Mouse (Mus musculus) embryonic facial prominence, embryonic 13.5 days (tissue): ENCODE data around the gene Tefm. TPM values are rescaled to one million over a fixed set of nuclear protein-coding genes. Genes with fewer than 3 reads are reported as not detected.

Source experiments
- ATAC-seq: fragments of 200-750 bp; cut with Nextera tagmentation; 2 replicates; pipeline ENCODE4 v1.8.0; 2017; ENCODE audit warnings: low read depth; ENCODE audit not compliant: insufficient number of reproducible peaks, insufficient read depth, low FRiP score, low TSS enrichment
- H3K27ac ChIP-seq: fragments of 300-500 bp; sonication (generic); 2 replicates; pipeline ENCODE4 v1.5.1; 2015; ENCODE audit warnings: moderate library complexity, mild to moderate bottlenecking, inconsistent platforms
- H3K27me3 ChIP-seq: fragments of 300-500 bp; sonication (generic); 2 replicates; pipeline ENCODE4 v1.6.1; 2015; ENCODE audit warnings: mild to moderate bottlenecking, inconsistent platforms
- H3K36me3 ChIP-seq: fragments of 300-500 bp; sonication (generic); 2 replicates; pipeline ENCODE4 v1.6.1; 2015; ENCODE audit warnings: mild to moderate bottlenecking, inconsistent platforms
- H3K4me1 ChIP-seq: fragments of 300-500 bp; sonication (generic); 2 replicates; pipeline ENCODE4 v1.6.1; 2015; ENCODE audit warnings: inconsistent platforms
- H3K4me2 ChIP-seq: fragments of 300-500 bp; sonication (generic); 2 replicates; pipeline ENCODE4 v1.6.1; 2015; ENCODE audit warnings: moderate library complexity, mild to moderate bottlenecking, inconsistent platforms
- H3K4me3 ChIP-seq: fragments of 300-500 bp; sonication (generic); 2 replicates; pipeline ENCODE4 v1.5.1; 2015; ENCODE audit warnings: mild to moderate bottlenecking, inconsistent platforms
- H3K9ac ChIP-seq: fragments of 300-500 bp; sonication (generic); 2 replicates; pipeline ENCODE4 v1.6.1; 2015; ENCODE audit warnings: mild to moderate bottlenecking, inconsistent platforms
- H3K9me3 ChIP-seq: fragments of 300-500 bp; sonication (generic); 2 replicates; pipeline ENCODE4 v1.6.1; 2016; ENCODE audit warnings: inconsistent platforms
- WGBS: fragments of 180-500 bp; shearing (Covaris S2); methylation state at CpG from one replicate; pipeline ENCODE4 v1.1.7; 2015; ENCODE audit warnings: mixed read lengths; 5-methylcytosine and 5-hydroxymethylcytosine counted together
- polyA plus RNA-seq: library from polyadenylated mRNA; unstranded; fragments of >200 nt; fragmentation: Nextera tagmentation; extraction: Ambion mirVana; gene quantifications from 2 replicates; pipeline ENCODE4 v1.2.1, GENCODE M21; 2015

Gene Tefm
- polyA plus RNA-seq, 1 experiment from 2014 or later, result 31.4 TPM

DNA sequence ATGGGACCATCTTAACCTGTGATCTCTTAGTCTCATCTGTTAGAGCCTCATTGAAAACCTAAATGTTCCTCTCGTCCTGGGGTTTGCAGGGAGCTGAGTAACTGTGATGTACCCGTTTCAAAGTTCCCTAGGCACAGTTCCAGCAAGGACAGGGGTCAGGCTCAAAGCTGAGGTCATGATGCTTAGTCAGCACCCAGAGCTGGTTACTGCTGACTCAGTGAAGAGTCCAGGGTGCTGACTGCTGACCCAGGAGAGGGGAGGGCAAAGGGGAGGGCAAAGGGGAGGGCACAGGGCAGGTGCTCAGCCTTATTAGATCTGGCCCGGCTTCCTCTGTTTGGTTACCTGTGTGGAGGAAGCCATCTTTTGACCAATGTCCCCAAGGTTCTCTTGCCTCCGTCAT, 29.9 kb upstream of the Tefm start:
- Histone ChIP-seq H3K36me3 (no peaks in the 10 kb centered on the region), H3K27ac (no peak overlapping the region), H3K9ac (no peak overlapping the region), H3K4me1 (no peaks in the 10 kb centered on the region), H3K9me3 (no peaks in the 10 kb centered on the region), H3K4me3 (no peak overlapping the region), H3K27me3 (no peaks in the 10 kb centered on the region), H3K4me2 (no peak overlapping the region)
- ATAC-seq, result no peak
- 77% methylated on average over 4 of the region's 4 CpGs for WGBS

GRCm38 (mm10) chr11:80170351-80170750, 28.4 kb upstream of the Tefm start:
- Histone ChIP-seq H3K4me2 (no peak overlapping the region), H3K36me3 (no peaks in the 10 kb centered on the region), H3K4me3 (no peak overlapping the region), H3K9me3 (no peaks in the 10 kb centered on the region), H3K27me3 (no peaks in the 10 kb centered on the region), H3K27ac (no peak overlapping the region), H3K9ac (no peak overlapping the region), H3K4me1 (no peaks in the 10 kb centered on the region)
- ATAC-seq, result no peak
- 59% methylated on average over 5 of the region's 5 CpGs for WGBS

GRCm38 (mm10) chr11:80169629-80170028, 27.7 kb upstream of the Tefm start:
- no peak for ATAC-seq
- H3K4me2 ChIP-seq, result no peak overlapping the region
- no peaks in the 10 kb centered on the region for H3K27me3 ChIP-seq
- H3K4me3 ChIP-seq, result no peak overlapping the region
- 83% methylated on average over 3 of the region's 3 CpGs for WGBS
- no peaks in the 10 kb centered on the region for H3K36me3 ChIP-seq
- no peak overlapping the region for H3K27ac ChIP-seq
- H3K9me3 ChIP-seq, result no peaks in the 10 kb centered on the region
- H3K4me1 ChIP-seq, result no peaks in the 10 kb centered on the region
- H3K9ac ChIP-seq, result no peak overlapping the region

GRCm38 (mm10) chr11:80168611-80169249, 26.8 kb upstream of the Tefm start:
- 80% methylated on average over 4 of the region's 4 CpGs for WGBS
- H3K4me2 ChIP-seq, result no peak overlapping the region
- no peaks in the 10 kb centered on the region for H3K36me3 ChIP-seq
- H3K27ac ChIP-seq, result no peak overlapping the region
- no peak for ATAC-seq
- H3K4me1 ChIP-seq, result no peaks in the 10 kb centered on the region
- H3K9me3 ChIP-seq, result no peaks in the 10 kb centered on the region
- H3K4me3 ChIP-seq, result no peak overlapping the region
- no peak overlapping the region for H3K9ac ChIP-seq
- no peaks in the 10 kb centered on the region for H3K27me3 ChIP-seq

DNA sequence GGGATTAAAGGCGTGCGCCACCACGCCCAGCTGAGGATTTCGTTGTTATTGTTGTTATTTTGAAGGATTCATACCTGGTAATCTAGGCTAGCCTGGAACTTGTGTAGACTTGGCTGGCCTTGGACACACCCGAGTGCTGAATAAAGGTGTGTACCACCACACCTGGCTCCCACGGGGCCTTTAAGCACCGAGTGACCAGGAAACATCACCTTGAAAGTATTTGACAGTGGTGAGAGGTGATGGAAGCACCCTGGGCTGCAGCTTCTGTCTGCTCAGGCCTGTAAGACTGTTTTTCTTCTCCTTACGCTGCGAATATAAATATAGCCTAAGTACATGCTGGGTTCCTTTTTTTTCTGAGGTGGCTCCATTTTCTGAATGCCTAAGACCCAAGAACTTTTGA, 26.1 kb upstream of the Tefm start:
- Histone ChIP-seq H3K9ac (no peak overlapping the region), H3K4me2 (no peak overlapping the region), H3K36me3 (no peaks in the 10 kb centered on the region), H3K27me3 (no peaks in the 10 kb centered on the region), H3K4me3 (no peak overlapping the region), H3K27ac (no peak overlapping the region), H3K9me3 (no peaks in the 10 kb centered on the region), H3K4me1 (no peaks in the 10 kb centered on the region)
- no peak for ATAC-seq
- 91% methylated on average over 9 of the region's 9 CpGs for WGBS

GRCm38 (mm10) chr11:80164224-80164623, 22.2 kb upstream of the Tefm start:
- no peaks in the 10 kb centered on the region for H3K9me3 ChIP-seq
- no peak for ATAC-seq
- H3K27me3 ChIP-seq, result no peaks in the 10 kb centered on the region
- H3K4me1 ChIP-seq, result no peaks in the 10 kb centered on the region
- H3K36me3 ChIP-seq, result no peaks in the 10 kb centered on the region
- H3K27ac ChIP-seq, result no peak overlapping the region
- no peak overlapping the region for H3K4me3 ChIP-seq
- H3K9ac ChIP-seq, result no peak overlapping the region
- 40% methylated on average over 2 of the region's 2 CpGs for WGBS
- no peak overlapping the region for H3K4me2 ChIP-seq

DNA sequence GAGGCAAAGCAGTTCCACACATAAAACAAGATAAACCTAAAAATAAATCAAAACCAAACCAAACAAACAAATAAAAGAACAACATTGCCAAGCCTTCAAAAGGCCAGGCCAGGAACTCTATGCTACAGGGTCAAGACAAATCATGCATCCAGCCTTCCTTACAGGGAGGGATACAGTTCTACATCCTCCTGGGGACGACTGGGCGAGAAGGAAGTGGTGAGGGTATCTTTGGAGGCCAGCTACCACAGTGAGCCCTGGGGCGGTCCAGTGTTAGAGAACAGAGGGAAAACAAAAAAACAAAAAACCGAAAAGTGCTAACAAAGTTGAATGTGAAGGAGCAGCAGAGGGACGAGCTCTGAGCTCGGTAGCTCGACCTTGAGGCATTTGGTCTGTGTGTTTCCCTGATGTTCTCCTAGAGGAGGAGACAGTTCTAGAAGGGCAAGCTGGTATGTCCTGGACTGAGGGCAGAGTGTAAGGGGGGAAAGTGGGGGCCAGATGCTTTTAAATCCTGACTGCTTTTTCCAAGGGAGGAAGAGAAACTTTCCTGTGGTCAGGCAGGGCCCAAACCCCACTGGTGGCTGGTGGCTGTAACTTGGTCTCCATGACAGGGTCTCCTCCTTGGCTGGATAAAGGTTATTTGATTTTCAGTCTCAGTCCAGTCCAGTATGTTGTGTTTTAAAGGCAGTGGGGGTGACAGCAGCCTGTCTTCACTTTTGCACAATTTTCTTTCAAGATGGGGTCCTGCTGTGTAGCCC, 21.6 kb upstream of the Tefm start:
- H3K9me3 ChIP-seq, result no peaks in the 10 kb centered on the region
- WGBS, result 52% methylated on average over 7 of the region's 7 CpGs
- H3K27me3 ChIP-seq, result no peaks in the 10 kb centered on the region
- no peaks in the 10 kb centered on the region for H3K4me1 ChIP-seq
- H3K4me3 ChIP-seq, result no peak overlapping the region
- no peak overlapping the region for H3K27ac ChIP-seq
- H3K36me3 ChIP-seq, result no peaks in the 10 kb centered on the region
- no peak for ATAC-seq
- no peak overlapping the region for H3K4me2 ChIP-seq
- H3K9ac ChIP-seq, result no peak overlapping the region

DNA sequence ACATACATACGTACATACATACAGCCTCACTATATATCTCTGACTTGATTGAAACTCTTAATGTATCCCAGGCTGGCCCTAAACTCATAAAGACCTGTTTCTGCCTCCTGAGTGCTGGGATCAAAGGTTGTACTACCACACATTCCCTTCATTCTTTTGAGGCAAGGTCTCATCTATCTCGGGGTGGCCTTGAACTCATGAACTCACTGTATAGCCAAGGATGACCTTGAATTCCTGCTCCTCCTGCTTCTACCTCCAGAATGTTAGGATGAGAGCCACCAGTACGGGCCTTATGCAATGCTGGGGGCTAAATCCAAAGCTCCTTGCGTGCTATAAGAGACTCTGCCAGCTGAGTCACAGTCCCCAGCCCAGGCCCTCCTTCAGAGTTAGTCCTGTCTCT, 19.1 kb upstream of the Tefm start:
- Histone ChIP-seq H3K9me3 (no peaks in the 10 kb centered on the region), H3K27me3 (peaks cover 16% of the 10 kb centered on the region), H3K27ac (no peak overlapping the region), H3K4me3 (no peak overlapping the region), H3K4me1 (no peaks in the 10 kb centered on the region), H3K4me2 (no peak overlapping the region), H3K36me3 (no peaks in the 10 kb centered on the region), H3K9ac (no peak overlapping the region)
- ATAC-seq, result no peak
- WGBS, result 82% methylated on average over 4 of the region's 4 CpGs

- H3K4me1 ChIP-seq, result peaks cover 5% of the 10 kb centered on the region; the same call in 1 of the 2 replicates
- no peak overlapping the region for H3K4me2 ChIP-seq
- H3K27me3 ChIP-seq, result peaks cover 36% of the 10 kb centered on the region
- no peak overlapping the region for H3K9ac ChIP-seq
- H3K4me3 ChIP-seq, result no peak overlapping the region
- ATAC-seq, result no peak
- WGBS, result 86% methylated on average over 7 of the region's 7 CpGs
- no peaks in the 10 kb centered on the region for H3K36me3 ChIP-seq
- no peak overlapping the region for H3K27ac ChIP-seq
- H3K9me3 ChIP-seq, result no peaks in the 10 kb centered on the region
Measured at GRCm38 (mm10) chr11:80159018-80159417, 17.0 kb upstream of the Tefm start.

- WGBS, result 80% methylated on average over 4 of the region's 4 CpGs
- H3K27me3 ChIP-seq, result peaks cover 58% of the 10 kb centered on the region
- no peaks in the 10 kb centered on the region for H3K36me3 ChIP-seq
- H3K27ac ChIP-seq, result no peak overlapping the region
- H3K4me3 ChIP-seq, result no peak overlapping the region
- H3K9me3 ChIP-seq, result no peaks in the 10 kb centered on the region
- no peak overlapping the region for H3K4me2 ChIP-seq
- peaks cover 9% of the 10 kb centered on the region; the same call in 1 of the 2 replicates for H3K4me1 ChIP-seq
- no peak for ATAC-seq
- no peak overlapping the region for H3K9ac ChIP-seq
Measured at GRCm38 (mm10) chr11:80156841-80157240, 14.9 kb upstream of the Tefm start.

- H3K9me3 ChIP-seq, result no peaks in the 10 kb centered on the region
- no peak overlapping the region for H3K9ac ChIP-seq
- H3K27me3 ChIP-seq, result peaks cover 63% of the 10 kb centered on the region
- no peak overlapping the region for H3K4me3 ChIP-seq
- no peak overlapping the region for H3K27ac ChIP-seq
- no peak for ATAC-seq
- WGBS, result 82% methylated on average over 4 of the region's 4 CpGs
- no peaks in the 10 kb centered on the region for H3K36me3 ChIP-seq
- peaks cover 9% of the 10 kb centered on the region; the same call in 1 of the 2 replicates for H3K4me1 ChIP-seq
- H3K4me2 ChIP-seq, result no peak overlapping the region
Measured at GRCm38 (mm10) chr11:80155961-80156360, 14.0 kb upstream of the Tefm start.

- Histone ChIP-seq H3K36me3 (no peaks in the 10 kb centered on the region), H3K27ac (no peak overlapping the region), H3K9ac (no peak overlapping the region), H3K4me2 (no peak overlapping the region), H3K4me3 (no peak overlapping the region), H3K4me1 (peaks cover 9% of the 10 kb centered on the region; the same call in 1 of the 2 replicates), H3K27me3 (peaks cover 63% of the 10 kb centered on the region), H3K9me3 (no peaks in the 10 kb centered on the region)
- ATAC-seq, result no peak
- WGBS, result 84% methylated on average over 8 of the region's 8 CpGs
Measured at GRCm38 (mm10) chr11:80155541-80155940, 13.6 kb upstream of the Tefm start.
